Mouse (Mus musculus) megakaryocyte, embryonic 14.5 days (primary cell): ENCODE results near the gene Spata31d1d. TPM values are rescaled to one million over a fixed set of nuclear protein-coding genes. Genes with fewer than 3 reads are reported as not detected.
"Not testable (repeated sequence)": the region's sequence is repeated elsewhere in the genome, so short reads cannot be mapped to it uniquely, and the experiment has no call there.

ENCODE experiments used
- H3K27me3 ChIP-seq: replicated peaks from 2 replicates; pipeline ENCODE3; 2012; ENCODE audit warnings: inconsistent platforms
- H3K36me3 ChIP-seq: replicated peaks from 2 replicates; pipeline ENCODE3; 2012; ENCODE audit warnings: low read length, inconsistent platforms, mixed read lengths
- H3K4me1 ChIP-seq: 2 replicates; pipeline ENCODE4 v1.6.1; 2012; ENCODE audit warnings: inconsistent platforms
- H3K4me3 ChIP-seq: replicated peaks from 2 replicates; pipeline ENCODE3; 2012; ENCODE audit warnings: moderate library complexity, mild to moderate bottlenecking, inconsistent platforms
- H3K9me3 ChIP-seq: 2 replicates; pipeline ENCODE4 v1.6.1; 2012; ENCODE audit warnings: inconsistent platforms
- FLI1 ChIP-seq: IDR thresholded peaks from 2 replicates; pipeline ENCODE4 v1.6.1; 2012; ENCODE audit warnings: low read length, inconsistent platforms, mixed read lengths
- GATA1 ChIP-seq: IDR thresholded peaks from 3 replicates; pipeline ENCODE4 v1.6.1; 2012; ENCODE audit warnings: mixed read lengths, low read length, inconsistent platforms, borderline replicate concordance
- polyA plus RNA-seq: library from polyadenylated mRNA; stranded (reverse); fragments of >175 nt; gene quantifications from 2 replicates; pipeline ENCODE4 v1.2.3, GENCODE M21; 2012; ENCODE audit warnings: low replicate concordance; ENCODE audit not compliant: insufficient read depth

The Spata31d1d gene
- polyA plus RNA-seq, 1 experiment: 0.04 TPM

DNA sequence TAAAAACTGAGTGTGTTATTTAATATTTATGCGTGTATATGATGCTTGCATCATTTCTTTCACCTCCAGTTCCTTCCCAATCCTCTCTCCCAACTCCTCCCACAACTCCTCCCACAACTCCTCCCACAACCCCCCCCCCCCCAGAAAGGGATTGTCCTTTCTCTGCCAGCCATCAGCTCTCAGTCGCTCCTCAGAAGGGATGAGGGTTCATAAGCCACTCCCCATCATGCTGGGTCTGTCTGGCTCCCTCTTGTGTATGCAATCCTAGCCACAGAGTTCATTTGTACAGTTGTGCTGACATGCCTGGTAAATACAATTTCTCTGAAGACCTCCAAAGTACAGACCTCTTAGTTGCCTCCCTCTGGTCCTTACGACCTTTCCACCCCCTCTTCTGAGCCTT, 3.6 kb upstream of the Spata31d1d start:
- no peaks in the 10 kb centered on the region for H3K9me3 ChIP-seq
- no peak overlapping the region for H3K4me3 ChIP-seq
- H3K4me1 ChIP-seq: peaks cover 83% of the 10 kb centered on the region
- H3K36me3 ChIP-seq: no peaks in the 10 kb centered on the region
- H3K27me3 ChIP-seq: peaks cover 13% of the 10 kb centered on the region
- no peak for TF ChIP-seq GATA1
- no peak for TF ChIP-seq FLI1

DNA sequence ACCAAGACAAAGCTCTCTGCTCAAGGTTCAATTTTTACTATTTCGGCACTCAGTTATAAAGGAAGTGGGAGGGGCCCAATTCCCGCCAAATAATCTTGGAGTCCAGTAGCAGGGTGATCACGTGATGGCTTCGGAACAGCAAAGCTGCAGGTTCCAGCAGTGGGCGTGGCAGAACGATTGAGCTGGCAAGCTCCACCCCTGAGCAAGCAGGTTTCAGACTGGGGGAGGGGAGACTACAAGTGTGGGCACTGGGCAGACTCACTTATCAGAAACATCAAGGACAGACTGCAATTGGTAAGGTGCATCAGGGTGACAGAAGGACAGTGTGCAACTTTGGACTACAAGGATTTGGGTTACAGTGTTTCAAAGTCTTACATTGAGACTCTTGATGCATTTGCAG, 2.8 kb upstream of the Spata31d1d start:
- not testable (repeated sequence) for H3K4me3 ChIP-seq, H3K36me3 ChIP-seq, H3K9me3 ChIP-seq
- H3K27me3 ChIP-seq: peaks cover 17% of the 10 kb centered on the region
- peaks cover 79% of the 10 kb centered on the region for H3K4me1 ChIP-seq

DNA sequence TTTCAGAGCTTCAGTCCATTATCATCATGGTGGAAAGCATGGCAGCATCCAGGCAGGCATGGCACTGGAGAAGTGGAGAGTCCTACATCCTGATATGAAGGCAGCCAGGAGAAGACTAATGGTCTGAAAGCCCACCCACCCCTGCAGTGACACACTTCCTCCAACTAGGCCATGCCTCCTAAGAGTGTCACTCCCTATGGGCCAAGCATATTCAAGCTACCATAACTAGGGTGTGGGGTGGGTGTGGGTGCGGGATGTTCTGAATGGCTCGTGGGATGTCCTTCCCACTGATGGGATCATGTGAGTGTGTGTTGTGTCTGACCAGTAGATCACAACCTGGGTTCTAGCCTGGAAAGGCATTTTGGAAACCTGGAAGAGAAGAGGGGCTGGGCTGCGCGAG, 2.4 kb upstream of the Spata31d1d start:
- Histone ChIP-seq H3K9me3 (no peaks in the 10 kb centered on the region), H3K4me1 (peaks cover 81% of the 10 kb centered on the region), H3K27me3 (peaks cover 21% of the 10 kb centered on the region), H3K4me3 (no peak overlapping the region), H3K36me3 (no peaks in the 10 kb centered on the region)
- no peak for TF ChIP-seq GATA1
- TF ChIP-seq FLI1: no peak

DNA sequence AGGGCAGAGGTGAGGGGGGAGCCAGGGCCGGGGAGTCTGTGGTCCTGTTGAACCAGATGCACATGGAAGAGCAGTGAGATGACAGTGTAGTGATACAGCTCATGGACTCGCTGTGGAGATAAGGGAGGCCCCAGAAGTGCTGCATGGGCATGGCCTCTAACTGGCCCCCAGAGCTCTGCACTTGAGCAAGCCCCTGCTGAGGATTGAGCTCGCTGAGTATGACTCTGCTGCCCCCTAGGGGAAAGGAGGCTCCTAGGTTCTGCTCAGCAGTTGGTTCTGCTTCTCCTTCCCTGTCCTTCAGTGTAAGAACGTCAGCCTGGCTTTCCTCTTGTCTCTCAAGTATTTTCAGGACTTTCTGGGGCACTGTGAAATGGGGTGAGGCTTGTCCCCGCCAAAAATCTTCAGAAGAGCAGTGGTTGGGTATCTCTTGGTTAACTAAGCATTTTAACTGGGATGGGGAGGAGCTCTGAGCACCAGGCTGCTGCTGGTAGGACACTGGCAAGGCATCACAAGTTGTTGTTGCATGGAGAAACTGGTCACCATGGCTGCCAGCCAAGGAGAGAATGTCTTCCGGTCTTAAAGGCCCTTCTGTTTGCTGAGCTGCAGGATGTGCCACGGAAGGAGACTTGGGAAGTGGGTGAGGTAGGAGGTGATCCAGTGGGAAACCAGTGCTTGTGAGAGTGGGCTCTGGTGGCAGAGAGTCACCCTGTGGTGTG, 3.0 kb downstream of the Spata31d1d start:
- no peak for TF ChIP-seq GATA1
- no peak for TF ChIP-seq FLI1
- Histone ChIP-seq H3K27me3 (peaks cover 70% of the 10 kb centered on the region), H3K9me3 (peaks cover 6% of the 10 kb centered on the region; the same call in 1 of the 2 replicates), H3K4me3 (peak overlapping the region; percentile 31), H3K36me3 (no peaks in the 10 kb centered on the region), H3K4me1 (peaks cover 59% of the 10 kb centered on the region)

DNA sequence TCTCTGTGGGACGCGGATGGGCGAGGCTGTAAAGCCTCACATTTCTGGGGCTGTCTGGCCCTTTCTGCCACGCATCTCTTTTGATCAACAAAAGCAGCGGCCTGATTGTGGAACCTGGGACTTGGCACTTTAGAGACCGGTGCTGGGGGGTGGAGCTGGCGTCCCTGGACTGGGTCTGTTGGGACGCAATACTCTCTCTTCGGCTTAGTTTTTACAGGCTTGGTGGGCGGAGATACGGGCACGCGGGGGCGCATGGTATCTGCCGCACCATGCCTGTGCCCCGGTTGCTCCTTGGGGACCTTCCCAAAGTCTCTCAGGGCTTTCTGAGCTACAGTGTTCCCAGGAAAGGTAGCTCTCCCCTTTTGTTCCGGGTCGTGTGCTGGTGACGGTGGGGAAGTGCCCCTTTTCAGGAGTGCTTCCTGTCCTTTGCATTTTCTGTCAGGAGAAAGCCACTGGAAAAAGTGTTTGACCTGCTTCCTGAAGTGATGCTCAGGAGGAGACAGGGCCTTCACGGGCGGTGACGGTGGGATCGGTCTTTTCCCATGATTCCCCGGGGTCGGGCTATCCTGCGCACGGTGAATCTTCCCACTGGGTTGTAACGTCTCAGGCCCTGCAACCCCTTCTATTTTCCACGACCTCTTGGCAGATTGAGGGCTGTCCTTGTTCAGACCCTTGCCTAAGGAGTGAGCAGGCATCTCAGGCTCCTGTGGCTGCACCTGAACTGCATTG, 5.2 kb downstream of the Spata31d1d start:
- no peak overlapping the region for H3K4me3 ChIP-seq
- peaks cover 39% of the 10 kb centered on the region for H3K4me1 ChIP-seq
- no peak for TF ChIP-seq GATA1
- TF ChIP-seq FLI1: no peak
- no peaks in the 10 kb centered on the region for H3K36me3 ChIP-seq
- peaks cover 81% of the 10 kb centered on the region for H3K27me3 ChIP-seq
- H3K9me3 ChIP-seq: peaks cover 18% of the 10 kb centered on the region

DNA sequence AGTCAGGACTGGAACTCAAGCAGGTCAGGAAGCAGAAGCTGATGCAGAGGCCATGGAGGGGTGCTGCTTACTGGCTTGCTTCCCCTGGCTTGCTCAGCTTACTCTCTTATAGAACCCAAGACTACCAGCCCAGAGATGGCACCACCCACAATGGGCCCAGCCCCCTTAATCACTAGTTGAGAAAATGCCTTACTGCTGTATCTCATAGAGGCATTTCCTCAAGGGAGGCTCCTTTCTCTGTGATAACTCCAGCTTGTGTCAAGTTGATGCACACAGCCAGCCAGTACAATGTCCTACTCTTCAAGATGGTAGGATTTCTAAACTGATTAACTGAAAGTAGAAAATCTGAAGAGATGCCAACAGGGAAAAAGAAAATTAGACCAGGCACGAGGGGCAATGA, 9.5 kb downstream of the Spata31d1d start:
- not testable (repeated sequence) for H3K36me3 ChIP-seq, H3K4me3 ChIP-seq
- peaks cover 65% of the 10 kb centered on the region for H3K27me3 ChIP-seq
- peaks cover 21% of the 10 kb centered on the region for H3K9me3 ChIP-seq
- peaks cover 27% of the 10 kb centered on the region for H3K4me1 ChIP-seq

DNA sequence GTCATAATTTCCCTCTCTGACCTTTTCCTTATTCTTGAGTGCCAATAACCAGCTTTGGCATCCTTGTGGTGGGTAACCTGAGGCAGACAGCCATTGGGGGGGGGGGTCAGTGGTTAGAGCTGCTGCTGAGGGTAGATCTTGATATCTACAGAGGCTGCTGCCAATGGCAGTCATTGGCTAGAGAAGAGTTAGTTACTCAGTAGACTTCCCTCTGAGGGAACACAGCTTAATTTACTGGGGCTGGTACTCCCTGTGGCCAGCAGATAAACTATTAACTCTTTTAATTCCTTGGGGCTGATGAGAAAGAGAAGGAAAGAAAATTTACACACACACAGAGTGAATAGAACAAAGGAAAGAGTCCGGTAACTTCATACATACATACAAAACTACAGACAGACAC, 12.1 kb downstream of the Spata31d1d start:
- H3K27me3 ChIP-seq: peaks cover 65% of the 10 kb centered on the region
- H3K4me3 ChIP-seq: no peak overlapping the region
- no peak for TF ChIP-seq FLI1
- TF ChIP-seq GATA1: no peak
- H3K4me1 ChIP-seq: peaks cover 27% of the 10 kb centered on the region
- H3K36me3 ChIP-seq: no peaks in the 10 kb centered on the region
- peaks cover 18% of the 10 kb centered on the region for H3K9me3 ChIP-seq

DNA sequence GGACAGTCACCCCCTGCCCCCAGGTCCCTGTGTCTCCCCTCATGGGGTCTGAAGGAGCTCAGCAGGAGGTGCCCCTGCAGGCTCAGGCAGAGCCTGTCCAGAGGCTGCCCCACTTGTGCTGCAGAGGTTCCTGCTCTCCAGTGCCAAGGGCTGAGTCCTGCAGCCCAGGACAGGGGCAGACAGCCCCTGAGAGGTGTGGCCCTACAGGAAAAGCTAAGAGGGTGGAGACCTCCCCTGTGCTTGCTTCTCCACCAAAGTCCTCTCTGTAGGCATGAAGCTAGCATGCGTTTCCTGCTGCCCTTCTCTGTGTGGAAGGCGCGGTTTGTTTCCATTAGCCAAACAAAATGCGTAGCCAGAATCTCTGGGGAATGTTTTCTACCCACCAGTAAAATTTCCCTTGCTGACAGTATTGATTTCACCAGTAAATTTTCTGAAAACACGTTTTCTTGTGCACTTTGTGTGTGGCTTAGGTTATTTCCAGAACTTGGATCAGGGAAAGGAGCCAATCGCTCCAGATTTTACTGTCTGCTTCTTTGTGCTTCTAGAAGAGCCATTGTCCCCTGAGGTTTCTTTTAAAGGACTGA, 12.6 kb downstream of the Spata31d1d start:
- Histone ChIP-seq H3K4me1 (peaks cover 22% of the 10 kb centered on the region), H3K9me3 (peaks cover 18% of the 10 kb centered on the region), H3K27me3 (peaks cover 65% of the 10 kb centered on the region)
- H3K36me3 ChIP-seq, H3K4me3 ChIP-seq: not testable (repeated sequence)

DNA sequence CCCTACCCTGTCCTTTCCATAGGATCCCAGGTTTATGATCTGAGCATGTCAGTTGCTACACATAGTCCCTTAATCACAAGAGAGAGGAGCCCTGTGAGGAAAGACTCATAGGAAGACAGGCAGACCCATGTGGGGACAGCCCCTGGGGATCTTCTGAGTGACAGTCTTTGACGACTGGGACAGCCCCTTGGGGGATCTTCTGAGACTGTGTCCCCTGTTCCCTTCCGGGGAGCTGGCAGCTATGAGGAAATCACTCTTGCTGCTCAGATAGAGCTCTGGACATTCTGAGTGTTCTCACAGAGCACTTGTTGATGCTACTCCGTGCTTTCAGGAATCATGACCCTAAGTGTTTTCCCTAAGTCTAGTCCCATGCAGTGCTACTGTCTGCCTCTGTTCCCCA, 17.8 kb downstream of the Spata31d1d start:
- Histone ChIP-seq H3K27me3 (peaks cover 72% of the 10 kb centered on the region), H3K4me3 (no peak overlapping the region), H3K4me1 (peaks cover 7% of the 10 kb centered on the region; the same call in 1 of the 2 replicates), H3K36me3 (no peaks in the 10 kb centered on the region), H3K9me3 (no peaks in the 10 kb centered on the region)
- TF ChIP-seq GATA1 (no peak), FLI1 (no peak)

DNA sequence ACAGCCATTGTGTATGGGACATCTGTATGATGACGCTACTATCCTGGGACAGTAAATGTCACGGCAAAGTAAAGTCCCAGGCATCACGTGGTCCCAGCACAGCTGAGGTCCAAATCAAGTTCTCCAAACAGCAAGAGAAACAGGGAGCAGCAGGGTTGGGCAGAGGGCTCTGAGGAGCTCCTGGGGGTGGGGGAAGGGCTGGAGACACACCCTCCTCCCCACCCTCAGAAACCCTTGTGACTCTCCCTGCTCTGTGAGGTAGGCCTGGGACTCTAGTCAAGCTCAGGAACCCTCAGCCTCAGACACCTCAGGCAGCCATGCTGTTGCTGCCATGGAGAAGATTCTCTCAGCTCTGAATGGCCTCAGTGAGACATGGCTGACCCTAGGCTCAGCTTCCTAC, 19.6 kb downstream of the Spata31d1d start, which contains the start of gene Spata31d1b:
Gene Spata31d1b, plus strand, starts transcription at position 301 of the 400 bp plus-strand sequence.
- H3K4me3 ChIP-seq, H3K9me3 ChIP-seq, H3K36me3 ChIP-seq, H3K4me1 ChIP-seq: not testable (repeated sequence)
- peaks cover 73% of the 10 kb centered on the region for H3K27me3 ChIP-seq

DNA sequence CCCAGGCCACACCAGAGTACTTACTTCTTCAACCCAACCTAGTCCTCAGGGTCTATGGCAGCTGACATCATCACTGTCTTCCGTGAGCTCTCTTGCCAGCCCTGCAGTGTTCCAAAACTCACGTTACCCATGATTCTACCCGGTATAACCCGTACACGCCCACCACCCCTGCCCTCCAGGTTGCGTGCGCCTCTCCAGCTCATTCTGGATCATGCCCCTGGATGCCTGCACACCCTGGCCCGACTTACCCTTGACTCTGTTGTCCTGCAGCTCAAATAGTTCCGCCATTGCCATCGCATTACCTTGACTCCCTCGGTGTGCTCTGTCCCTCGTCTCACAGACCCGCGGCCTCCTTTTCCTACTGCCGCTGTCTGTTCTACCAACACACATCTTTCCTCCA, 21.3 kb downstream of the Spata31d1d start, which contains the start of gene Spata31d1a:
Gene Spata31d1a, minus strand, starts transcription at position 101 of the 400 bp plus-strand sequence.
- Histone ChIP-seq H3K4me3 (peak within 1 kb of the TSS; percentile 38), H3K27me3 (peaks cover 65% of the 10 kb centered on the region), H3K9me3 (0 out of 2 replicates have a peak, but pooled peaks cover 3% of the 10 kb centered on the region), H3K4me1 (peaks cover 2% of the 10 kb centered on the region; the same call in 1 of the 2 replicates), H3K36me3 (no peaks in the 10 kb centered on the region)
- TF ChIP-seq GATA1: no peak
- TF ChIP-seq FLI1: no peak
